Mouse (Mus musculus): Measurements from ENCODE around the gene Stx1b. TPM values are rescaled to one million over a fixed set of nuclear protein-coding genes. Genes with fewer than 3 reads are reported as not detected.

Stx1b gene
- total and polyA plus RNA-seq, 3 experiments, result 0.15 to 0.56 TPM; not detected in 1

DNA sequence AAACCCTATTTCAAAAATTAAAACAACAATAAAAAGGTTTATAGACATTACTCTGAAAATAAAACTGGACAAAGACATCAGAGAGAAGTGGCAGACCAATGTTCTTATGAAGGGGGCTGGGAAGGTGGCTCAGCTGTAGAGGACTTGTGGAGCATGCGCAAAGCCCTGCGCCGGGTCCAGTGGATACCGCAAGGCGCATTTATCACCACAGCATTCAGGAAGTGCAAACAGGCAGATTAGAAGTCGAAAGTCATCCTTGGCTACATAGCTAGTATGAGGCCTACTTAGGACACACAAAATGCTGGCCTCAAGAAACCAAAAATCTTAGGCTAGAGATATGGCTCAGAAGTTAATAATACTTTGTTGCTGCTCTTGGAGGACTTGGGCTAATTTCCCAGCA is 33.9 kb upstream of the Stx1b start (continued):
- TF ChIP-seq RCOR1 (IDR thresholded peaks at IDR 0.05; ENCODE audit: low read depth, low read length) (peak; percentile 71), MYC (IDR thresholded peaks at IDR 0.05; ENCODE audit: low read depth, low read length) (0 out of 2 replicates have a peak, but pooled peaks have one; percentile 42)

GRCm38 (mm10) chr7:127850906-127851305 is 26.6 kb upstream of the Stx1b start:
- Histone ChIP-seq H3K79me2 (ENCODE audit: control insufficient read depth, insufficient read depth, low read length, poor library complexity) (no peaks in the 10 kb centered on the region), H3K4me3 (ENCODE audit: control insufficient read depth in 1 of 2, insufficient read depth in 1 of 2, low read depth in 2 of 2, low read length in 2 of 2) (no peak overlapping the region), H3K36me3 (ENCODE audit: control insufficient read depth in 1 of 2, insufficient read depth in 2 of 2, low read length in 2 of 2) (0 out of 4 replicates have a peak, but pooled peaks cover 0 to 2% of the 10 kb centered on the region in 2 experiments), H3K9ac (ENCODE audit: control insufficient read depth, low read depth, low read length, poor library complexity, severe bottlenecking) (no peak overlapping the region), H3K27me3 (ENCODE audit: control insufficient read depth in 1 of 2, insufficient read depth in 2 of 2, low read length in 2 of 2) (no peaks in the 10 kb centered on the region), H3K4me1 (ENCODE audit: control insufficient read depth in 1 of 2, insufficient read depth in 2 of 2, low read length in 2 of 2) (peaks cover 0 to 4% of the 10 kb centered on the region in 2 experiments; a peak in 1 of 4 replicates), H3K27ac (ENCODE audit: control insufficient read depth, low read depth, low read length) (no peak overlapping the region), H3K9me3 (replicated peaks; ENCODE audit: insufficient read depth, low read length) (no peaks in the 10 kb centered on the region)
- DNase-seq (ENCODE audit: low read depth, low spot score), result no peak
- no peak for TF ChIP-seq CHD2 (IDR thresholded peaks at IDR 0.05; ENCODE audit: low read length)
- TF ChIP-seq CHD1 (IDR thresholded peaks at IDR 0.05; ENCODE audit: low read depth, low read length), result no peak
- TF ChIP-seq RCOR1 (IDR thresholded peaks at IDR 0.05; ENCODE audit: low read depth, low read length), result no peak
- no peak for TF ChIP-seq NRF1 (IDR thresholded peaks at IDR 0.05; ENCODE audit: insufficient read depth, low read depth, low read length, poor library complexity, severe bottlenecking)
- no peak for TF ChIP-seq MYB (IDR thresholded peaks at IDR 0.05; ENCODE audit: low read depth, low read length)
- no peak for TF ChIP-seq ETS1 (IDR thresholded peaks at IDR 0.05; ENCODE audit: low read depth, low read length)
- no peak for TF ChIP-seq ELF1 (IDR thresholded peaks at IDR 0.05; ENCODE audit: low read depth, low read length)
- no peak for TF ChIP-seq CTCF (IDR thresholded peaks at IDR 0.05 in 2 of 3, conservative IDR thresholded peaks at IDR 0.05 in 1 of 3; ENCODE audit: control insufficient read depth in 1 of 3, insufficient read depth in 1 of 3, low read depth in 2 of 3, low read length in 3 of 3, poor library complexity in 1 of 3, severe bottlenecking in 1 of 3)
- TF ChIP-seq NELFE (IDR thresholded peaks at IDR 0.05; ENCODE audit: low read depth, low read length), result no peak
- TF ChIP-seq POLR2AphosphoS2 (IDR thresholded peaks at IDR 0.05; ENCODE audit: low read length), result no peak
- TF ChIP-seq EP300 (IDR thresholded peaks at IDR 0.05; ENCODE audit: low read depth in 1 of 2, low read length in 2 of 2), result no peak
- no peak for TF ChIP-seq USF2 (IDR thresholded peaks at IDR 0.05; ENCODE audit: borderline replicate concordance in 1 of 2, insufficient read depth in 1 of 2, low read depth in 1 of 2, low read length in 2 of 2)
- TF ChIP-seq TCF12 (IDR thresholded peaks at IDR 0.05; ENCODE audit: low read depth, low read length), result no peak
- TF ChIP-seq ZNF384 (IDR thresholded peaks at IDR 0.05; ENCODE audit: low read depth, low read length), result no peak
- TF ChIP-seq HCFC1 (IDR thresholded peaks at IDR 0.05; ENCODE audit: low read depth, low read length), result no peak
- no peak for TF ChIP-seq JUND (IDR thresholded peaks at IDR 0.05; ENCODE audit: low read depth, low read length)
- TF ChIP-seq MAX (IDR thresholded peaks at IDR 0.05; ENCODE audit: low read length), result no peak

Measured in MEL (cell line).